16 mouse cellular contexts compared by ENCODE assay signal in genomic region chr11:43484652-43485051, GRCm38 (mm10). TPM values are rescaled to one million over a fixed set of nuclear protein-coding genes. Genes with fewer than 3 reads are reported as not detected.
DNase-seq lines count a peak whose midpoint lies in the region; ATAC-seq and TF ChIP-seq lines count a peak whose summit lies in the region.
"Had no signal": no experiment of that assay in that cellular context is flagged by ENCODE, and none has a peak within 500 bp of the region (broad histone marks: within the 10 kb centered on the region; RNA-seq: fewer than 3 reads in every experiment).

No protein-coding gene starts in this region.

- DNase-seq in embryonic facial prominence, embryonic 10.5 days (ENCODE audit: low spot score) = no peak
- no peak for DNase-seq in kidney, adult 8-10 months
- DNase-seq in stomach, postnatal 0 days (ENCODE audit: low spot score) = no peak
- DNase-seq in thymus, postnatal 36 days = no peak
- DNase-seq: adrenal gland, postnatal 10 days; kidney, adult 11 months; right cerebral cortex, adult 18-20 months; thymus, adult 2 months had no signal

- 49% methylated on average over 11 of the region's 11 CpGs for WGBS in embryonic facial prominence, embryonic 15.5 days
- WGBS in embryonic facial prominence, embryonic 10.5 days = 51% methylated on average over 11 of the region's 11 CpGs
- WGBS in kidney, embryonic 15.5 days = 51% methylated on average over 11 of the region's 11 CpGs
- 53% methylated on average over 11 of the region's 11 CpGs for WGBS in stomach, embryonic 14.5 days
- 55% methylated on average over 11 of the region's 11 CpGs for WGBS in stomach, postnatal 0 days

- H3K4me3 ChIP-seq in embryonic facial prominence, embryonic 15.5 days (replicated peaks) = no peak overlapping the region
- no peak overlapping the region for H3K4me3 ChIP-seq in embryonic facial prominence, embryonic 10.5 days
- H3K4me3 ChIP-seq in kidney, embryonic 15.5 days (replicated peaks) = no peak overlapping the region
- no peak overlapping the region for H3K4me3 ChIP-seq in stomach, embryonic 14.5 days (ENCODE audit: low read depth, low read length)
- no peak overlapping the region for H3K4me3 ChIP-seq in stomach, postnatal 0 days (ENCODE audit: low read depth, low read length)
- H3K4me3 ChIP-seq: erythroblast, embryonic 14.5 days; heart, embryonic 12.5 days; liver, embryonic 12.5 days; neural tube, embryonic 13.5 days had no signal

- no peak for ATAC-seq in embryonic facial prominence, embryonic 15.5 days (ENCODE audit: insufficient number of reproducible peaks, low FRiP score, low TSS enrichment, low read depth)
- ATAC-seq in kidney, embryonic 15.5 days (replicated peaks; ENCODE audit: low FRiP score) = no peak
- peak; percentile 29; the same call in 1 of the 2 replicates for ATAC-seq in stomach, embryonic 14.5 days (ENCODE audit: insufficient number of reproducible peaks, insufficient read depth, low FRiP score, low read depth)
- ATAC-seq in stomach, postnatal 0 days (ENCODE audit: low FRiP score, low TSS enrichment) = no peak
- ATAC-seq in megakaryocyte-erythroid progenitor cell, adult 5-6 weeks (replicated peaks; ENCODE audit: low FRiP score, low TSS enrichment, poor library complexity, severe bottlenecking) = no peak
- ATAC-seq: liver, embryonic 12.5 days had no signal

- H3K9ac ChIP-seq in embryonic facial prominence, embryonic 15.5 days = no peak overlapping the region
- H3K9ac ChIP-seq in kidney, embryonic 15.5 days = no peak overlapping the region
- no peak overlapping the region for H3K9ac ChIP-seq in stomach, embryonic 14.5 days (replicated peaks; ENCODE audit: low read depth, low read length)
- H3K9ac ChIP-seq in stomach, postnatal 0 days (ENCODE audit: low read length) = no peak overlapping the region
- H3K9ac ChIP-seq: heart, embryonic 12.5 days; liver, embryonic 12.5 days; neural tube, embryonic 13.5 days had no signal

- H3K36me3 ChIP-seq in embryonic facial prominence, embryonic 15.5 days = no peaks in the 10 kb centered on the region
- H3K36me3 ChIP-seq in embryonic facial prominence, embryonic 10.5 days (replicated peaks) = no peaks in the 10 kb centered on the region
- H3K36me3 ChIP-seq in kidney, embryonic 15.5 days = no peaks in the 10 kb centered on the region
- H3K36me3 ChIP-seq in stomach, embryonic 14.5 days (ENCODE audit: control insufficient read depth, insufficient read depth, low read length) = no peaks in the 10 kb centered on the region
- no peaks in the 10 kb centered on the region for H3K36me3 ChIP-seq in stomach, postnatal 0 days (ENCODE audit: control insufficient read depth, insufficient read depth, low read length)
- H3K36me3 ChIP-seq: heart, embryonic 12.5 days; liver, embryonic 12.5 days; neural tube, embryonic 13.5 days had no signal

- no peak overlapping the region for H3K4me2 ChIP-seq in embryonic facial prominence, embryonic 15.5 days (replicated peaks)
- H3K4me2 ChIP-seq in kidney, embryonic 15.5 days = no peak overlapping the region
- no peak overlapping the region for H3K4me2 ChIP-seq in stomach, embryonic 14.5 days (replicated peaks; ENCODE audit: low read depth, low read length)
- H3K4me2 ChIP-seq in stomach, postnatal 0 days (replicated peaks; ENCODE audit: low read depth) = no peak overlapping the region
- H3K4me2 ChIP-seq: heart, embryonic 12.5 days; liver, embryonic 12.5 days; neural tube, embryonic 13.5 days had no signal

- no peak for TF ChIP-seq CTCF in stomach, postnatal 0 days (IDR thresholded peaks at IDR 0.05; ENCODE audit: low read depth)

- peak overlapping the region; percentile 88; the same call in 1 of the 2 replicates for H3K27ac ChIP-seq in embryonic facial prominence, embryonic 15.5 days (replicated peaks)
- H3K27ac ChIP-seq in embryonic facial prominence, embryonic 10.5 days (replicated peaks) = no peak overlapping the region
- peak overlapping the region; percentile 89; the same call in 1 of the 2 replicates for H3K27ac ChIP-seq in kidney, embryonic 15.5 days
- H3K27ac ChIP-seq in stomach, embryonic 14.5 days (ENCODE audit: low read length) = no peak overlapping the region
- H3K27ac ChIP-seq in stomach, postnatal 0 days (replicated peaks) = no peak overlapping the region
- H3K27ac ChIP-seq: liver, embryonic 12.5 days had no signal

- H3K27me3 ChIP-seq in embryonic facial prominence, embryonic 15.5 days = no peaks in the 10 kb centered on the region
- H3K27me3 ChIP-seq in embryonic facial prominence, embryonic 10.5 days (replicated peaks; ENCODE audit: low read depth, poor library complexity, severe bottlenecking) = no peaks in the 10 kb centered on the region
- H3K27me3 ChIP-seq in kidney, embryonic 15.5 days = no peaks in the 10 kb centered on the region
- H3K27me3 ChIP-seq in stomach, embryonic 14.5 days (ENCODE audit: control insufficient read depth, insufficient read depth, low read length) = no peaks in the 10 kb centered on the region
- no peaks in the 10 kb centered on the region for H3K27me3 ChIP-seq in stomach, postnatal 0 days (ENCODE audit: control insufficient read depth, insufficient read depth, low read length)
- H3K27me3 ChIP-seq: heart, embryonic 12.5 days; neural tube, embryonic 13.5 days had no signal

- H3K4me1 ChIP-seq in embryonic facial prominence, embryonic 15.5 days = peaks cover 43% of the 10 kb centered on the region
- peaks cover 28% of the 10 kb centered on the region for H3K4me1 ChIP-seq in embryonic facial prominence, embryonic 10.5 days
- H3K4me1 ChIP-seq in kidney, embryonic 15.5 days = peaks cover 55% of the 10 kb centered on the region
- peaks cover 28% of the 10 kb centered on the region for H3K4me1 ChIP-seq in stomach, embryonic 14.5 days (ENCODE audit: control insufficient read depth, insufficient read depth, low read length)
- no peaks in the 10 kb centered on the region for H3K4me1 ChIP-seq in stomach, postnatal 0 days (replicated peaks; ENCODE audit: control insufficient read depth, insufficient read depth)

- TF ChIP-seq EP300 in stomach, postnatal 0 days (optimal IDR thresholded peaks at IDR 0.05) = no peak

- H3K9me3 ChIP-seq in embryonic facial prominence, embryonic 15.5 days (replicated peaks) = no peaks in the 10 kb centered on the region
- no peaks in the 10 kb centered on the region for H3K9me3 ChIP-seq in embryonic facial prominence, embryonic 10.5 days
- H3K9me3 ChIP-seq in kidney, embryonic 15.5 days (replicated peaks) = no peaks in the 10 kb centered on the region
- no peaks in the 10 kb centered on the region for H3K9me3 ChIP-seq in stomach, embryonic 14.5 days (ENCODE audit: control insufficient read depth, low read depth, low read length)
- no peaks in the 10 kb centered on the region for H3K9me3 ChIP-seq in stomach, postnatal 0 days (ENCODE audit: control insufficient read depth, low read length)
- H3K9me3 ChIP-seq: heart, embryonic 12.5 days; liver, embryonic 12.5 days; neural tube, embryonic 13.5 days had no signal

RNA-seq across cellular contexts. Expression of gene C1qtnf2, which starts 10.6 kb away (rescaled TPM):
- 30.4 and 38.4 TPM in 2 replicates for polyA plus RNA-seq in embryonic facial prominence, embryonic 15.5 days (2015; fragmentation: Nextera tagmentation; extraction: Ambion mirVana)
- polyA plus RNA-seq in embryonic facial prominence, embryonic 10.5 days (2016; fragmentation: Nextera tagmentation; extraction: Ambion mirVana) = 0.85 and 0.87 TPM in 2 replicates
- polyA plus RNA-seq in kidney, embryonic 15.5 days (2015; fragmentation: Nextera tagmentation; extraction: Ambion mirVana) = 14.9 and 19.8 TPM in 2 replicates
- polyA plus RNA-seq in stomach, embryonic 14.5 days (2014; fragmentation: Nextera tagmentation; extraction: Ambion mirVana) = 7.9 and 9.3 TPM in 2 replicates
- 18.0 and 19.8 TPM in 2 replicates for polyA plus RNA-seq in stomach, postnatal 0 days (2015; fragmentation: Nextera tagmentation; extraction: Ambion mirVana)
- total RNA-seq in megakaryocyte-erythroid progenitor cell, adult 5-6 weeks (2014; fragmentation: Nextera tagmentation) = not detected in 2 replicates
- total RNA-seq in megakaryocyte-erythroid progenitor cell, adult 5-6 weeks (2017) = not detected in 2 replicates
- polyA plus RNA-seq: erythroblast, embryonic 14.5 days had no signal

RNA-seq across cellular contexts. Expression of gene Ccnjl, which starts 43.9 kb away (rescaled TPM):
- polyA plus RNA-seq in embryonic facial prominence, embryonic 15.5 days (2015; fragmentation: Nextera tagmentation; extraction: Ambion mirVana) = 10.9 and 12.0 TPM in 2 replicates
- polyA plus RNA-seq in embryonic facial prominence, embryonic 10.5 days (2016; fragmentation: Nextera tagmentation; extraction: Ambion mirVana) = 37.8 and 39.6 TPM in 2 replicates
- 27.0 and 29.2 TPM in 2 replicates for polyA plus RNA-seq in kidney, embryonic 15.5 days (2015; fragmentation: Nextera tagmentation; extraction: Ambion mirVana)
- polyA plus RNA-seq in stomach, embryonic 14.5 days (2014; fragmentation: Nextera tagmentation; extraction: Ambion mirVana) = 18.1 and 20.0 TPM in 2 replicates
- 5.2 and 5.5 TPM in 2 replicates for polyA plus RNA-seq in stomach, postnatal 0 days (2015; fragmentation: Nextera tagmentation; extraction: Ambion mirVana)
- 1.7 TPM in 1 of 2 replicates, not detected in the other for total RNA-seq in megakaryocyte-erythroid progenitor cell, adult 5-6 weeks (2014; fragmentation: Nextera tagmentation)
- 0.11 and 0.33 TPM in 2 replicates for total RNA-seq in megakaryocyte-erythroid progenitor cell, adult 5-6 weeks (2017)
- polyA plus RNA-seq: erythroblast, embryonic 14.5 days had no signal

RNA-seq across cellular contexts. Expression of gene Slu7, which starts 51.1 kb away (rescaled TPM):
- polyA plus RNA-seq in embryonic facial prominence, embryonic 15.5 days (2015; fragmentation: Nextera tagmentation; extraction: Ambion mirVana) = 56.9 and 58.5 TPM in 2 replicates
- 48.5 and 56.7 TPM in 2 replicates for polyA plus RNA-seq in embryonic facial prominence, embryonic 10.5 days (2016; fragmentation: Nextera tagmentation; extraction: Ambion mirVana)
- 59.6 and 61.8 TPM in 2 replicates for polyA plus RNA-seq in kidney, embryonic 15.5 days (2015; fragmentation: Nextera tagmentation; extraction: Ambion mirVana)
- 55.4 and 58.6 TPM in 2 replicates for polyA plus RNA-seq in stomach, embryonic 14.5 days (2014; fragmentation: Nextera tagmentation; extraction: Ambion mirVana)
- polyA plus RNA-seq in stomach, postnatal 0 days (2015; fragmentation: Nextera tagmentation; extraction: Ambion mirVana) = 38.1 and 39.3 TPM in 2 replicates
- 16.9 and 28.6 TPM in 2 replicates for total RNA-seq in megakaryocyte-erythroid progenitor cell, adult 5-6 weeks (2014; fragmentation: Nextera tagmentation)
- 72.0 and 83.0 TPM in 2 replicates for total RNA-seq in megakaryocyte-erythroid progenitor cell, adult 5-6 weeks (2017)

RNA-seq across cellular contexts. Expression of gene Pttg1, which starts 58.6 kb away (rescaled TPM):
- polyA plus RNA-seq in embryonic facial prominence, embryonic 15.5 days (2015; fragmentation: Nextera tagmentation; extraction: Ambion mirVana) = 76.3 and 83.4 TPM in 2 replicates
- polyA plus RNA-seq in embryonic facial prominence, embryonic 10.5 days (2016; fragmentation: Nextera tagmentation; extraction: Ambion mirVana) = 98.5 and 99.8 TPM in 2 replicates
- 100 and 113 TPM in 2 replicates for polyA plus RNA-seq in kidney, embryonic 15.5 days (2015; fragmentation: Nextera tagmentation; extraction: Ambion mirVana)
- polyA plus RNA-seq in stomach, embryonic 14.5 days (2014; fragmentation: Nextera tagmentation; extraction: Ambion mirVana) = 68.1 and 74.9 TPM in 2 replicates
- polyA plus RNA-seq in stomach, postnatal 0 days (2015; fragmentation: Nextera tagmentation; extraction: Ambion mirVana) = 66.8 and 66.9 TPM in 2 replicates
- 64.6 and 84.7 TPM in 2 replicates for total RNA-seq in megakaryocyte-erythroid progenitor cell, adult 5-6 weeks (2014; fragmentation: Nextera tagmentation)
- total RNA-seq in megakaryocyte-erythroid progenitor cell, adult 5-6 weeks (2017) = 59.5 and 64.9 TPM in 2 replicates

Comparison
In these comparisons a context has a peak if more than half of its experiments do, and no peak if none do; other contexts are left out.
1. H3K27ac ChIP-seq: peak in embryonic facial prominence, embryonic 15.5 days (single experiment) and kidney, embryonic 15.5 days (single experiment); none in embryonic facial prominence, embryonic 10.5 days (single experiment), stomach, embryonic 14.5 days (single experiment) and stomach, postnatal 0 days (single experiment).